Mouse (Mus musculus) spleen, adult 2 months (tissue): ENCODE data around the gene Surf4.

Experiments used
- CTCF ChIP-seq: fragments of 200-500 bp; IDR thresholded peaks from 2 replicates; pipeline ENCODE4 v1.5.1; 2011; ENCODE audit warnings: mild to moderate bottlenecking, inconsistent platforms; ENCODE audit not compliant: insufficient read depth, insufficient read length, insufficient replicate concordance; ENCODE audit errors: extremely low read depth
- POLR2A ChIP-seq: fragments of 200-500 bp; IDR thresholded peaks from 2 replicates; pipeline ENCODE4 v1.6.1; 2011; ENCODE audit warnings: low read depth, low read length, inconsistent platforms

DNA sequence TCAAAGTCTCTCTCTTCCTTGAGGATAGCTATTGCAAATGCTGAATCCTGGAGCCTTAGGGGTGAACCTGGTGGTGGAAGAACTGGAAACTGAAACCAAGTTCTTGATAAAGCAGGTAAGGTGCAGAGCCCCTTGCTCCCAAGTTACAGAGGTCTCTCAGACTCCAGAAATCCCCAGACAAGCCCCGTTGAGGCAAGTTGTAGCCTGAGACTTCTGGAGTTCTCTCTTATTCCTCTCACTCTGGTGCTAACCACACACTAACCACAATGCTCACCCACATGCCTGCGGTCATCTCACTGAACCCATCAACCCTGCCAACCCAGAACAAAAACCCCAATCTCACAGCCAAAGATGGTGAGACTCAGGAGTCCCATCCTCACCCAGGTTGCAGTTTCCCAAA, 1.6 kb upstream of the Surf4 start:
- TF ChIP-seq CTCF (no peak), POLR2A (no peak)
